Mouse (Mus musculus): ENCODE measurements around the gene Olfr1174-ps.

Gene Olfr1174-ps

GRCm38 (mm10) chr2:88315035-88315434 is at the start of gene Olfr1174-ps:
TSS of gene Olfr1174-ps (minus strand) at chr2:88315135.
- no peak for TF ChIP-seq GATA4 (IDR thresholded peaks at IDR 0.05; ENCODE audit: insufficient replicate concordance, low read length)

GRCm38 (mm10) chr2:88356304-88356703 is 41.4 kb upstream of the Olfr1174-ps start:
- no peak for TF ChIP-seq GATA4 (IDR thresholded peaks at IDR 0.05; ENCODE audit: insufficient replicate concordance, low read length)

GRCm38 (mm10) chr2:88346392-88346791 is 31.5 kb upstream of the Olfr1174-ps start, which contains the start of gene Olfr1177-ps:
TSS of gene Olfr1177-ps (minus strand) at chr2:88346492.
- TF ChIP-seq GATA4 (IDR thresholded peaks at IDR 0.05; ENCODE audit: insufficient replicate concordance, low read length) = no peak

GRCm38 (mm10) chr2:88336421-88336820 is 21.5 kb upstream of the Olfr1174-ps start, which contains the start of gene Olfr1176:
TSS of gene Olfr1176 (plus strand) at chr2:88336721.
- no peak for TF ChIP-seq GATA4 (IDR thresholded peaks at IDR 0.05; ENCODE audit: insufficient replicate concordance, low read length)

GRCm38 (mm10) chr2:88327115-88327514 is 12.2 kb upstream of the Olfr1174-ps start, which contains the start of gene Olfr1175-ps:
TSS of gene Olfr1175-ps (minus strand) at chr2:88327215.
- no peak for TF ChIP-seq GATA4 (IDR thresholded peaks at IDR 0.05; ENCODE audit: insufficient replicate concordance, low read length)

GRCm38 (mm10) chr2:88279775-88280174 is 35.2 kb downstream of the Olfr1174-ps start, which contains the start of gene Olfr1173:
TSS of gene Olfr1173 (minus strand) at chr2:88279875.
- no peak for TF ChIP-seq GATA4 (IDR thresholded peaks at IDR 0.05; ENCODE audit: insufficient replicate concordance, low read length)

All from liver, adult (tissue).